Comparison of ENCODE assay signal across 10 mouse cellular contexts in genomic region chr7:98537210-98537966, GRCm38 (mm10). TPM values are rescaled to one million over a fixed set of nuclear protein-coding genes. Genes with fewer than 3 reads are reported as not detected.
DNase-seq lines count a peak whose midpoint lies in the region; ATAC-seq lines count a peak whose summit lies in the region.
"Had no signal": no experiment of that assay in that cellular context is flagged by ENCODE, and none has a peak within 500 bp of the region (broad histone marks: within the 10 kb centered on the region; RNA-seq: fewer than 3 reads in every experiment).

No protein-coding gene starts in this region.

- DNase-seq in forebrain, embryonic 11.5 days (ENCODE audit: low spot score) = peak; percentile 57
- peak; percentile 47 for DNase-seq in lung, postnatal 10 days
- no peak for DNase-seq in lung, adult 18-20 months
- DNase-seq in midbrain, embryonic 10.5 days (ENCODE audit: low spot score) = peak; percentile 70
- no peak for DNase-seq in right cerebral cortex, adult 2 months (ENCODE audit: low spot score in 2 of 2)

- WGBS in forebrain, embryonic 11.5 days = 17% methylated on average over 10 of the region's 10 CpGs
- WGBS in forebrain, embryonic 13.5 days = 23% methylated on average over 10 of the region's 10 CpGs
- WGBS in midbrain, embryonic 10.5 days = 21% methylated on average over 10 of the region's 10 CpGs

- no peak overlapping the region for H3K4me3 ChIP-seq in forebrain, embryonic 11.5 days (ENCODE audit: low read depth, low read length)
- H3K4me3 ChIP-seq in forebrain, embryonic 13.5 days = no peak overlapping the region
- H3K4me3 ChIP-seq in midbrain, embryonic 10.5 days = peak overlapping the region; percentile 17; the same call in 1 of the 2 replicates

- no peak; the same call in 1 of the 2 replicates for ATAC-seq in forebrain, embryonic 11.5 days (replicated peaks; ENCODE audit: low FRiP score)
- ATAC-seq in forebrain, embryonic 13.5 days = no peak
- ATAC-seq in megakaryocyte progenitor cell, adult 5-6 weeks (replicated peaks; ENCODE audit: poor library complexity) = no peak
- ATAC-seq in monocyte, adult 5-6 weeks (replicated peaks; ENCODE audit: insufficient number of reproducible peaks, low FRiP score, low TSS enrichment, poor library complexity, severe bottlenecking) = no peak

- H3K27me3 ChIP-seq in forebrain, embryonic 11.5 days (ENCODE audit: control insufficient read depth, insufficient read depth, low read length) = no peaks in the 10 kb centered on the region
- H3K27me3 ChIP-seq in forebrain, embryonic 13.5 days = no peaks in the 10 kb centered on the region
- H3K27me3 ChIP-seq in midbrain, embryonic 10.5 days (ENCODE audit: low read depth, poor library complexity, severe bottlenecking) = no peaks in the 10 kb centered on the region

- H3K4me1 ChIP-seq in forebrain, embryonic 11.5 days (replicated peaks; ENCODE audit: control insufficient read depth, insufficient read depth, low read length) = peaks cover 6% of the 10 kb centered on the region; the same call in 1 of the 2 replicates
- peaks cover 12% of the 10 kb centered on the region for H3K4me1 ChIP-seq in forebrain, embryonic 13.5 days
- H3K4me1 ChIP-seq in midbrain, embryonic 10.5 days = peaks cover 25% of the 10 kb centered on the region

- no peak overlapping the region; the same call in 1 of the 2 replicates for H3K9ac ChIP-seq in forebrain, embryonic 11.5 days (ENCODE audit: low read length)
- H3K9ac ChIP-seq in forebrain, embryonic 13.5 days = no peak overlapping the region

- H3K36me3 ChIP-seq in forebrain, embryonic 11.5 days (ENCODE audit: control insufficient read depth, insufficient read depth, low read length) = no peaks in the 10 kb centered on the region
- no peaks in the 10 kb centered on the region for H3K36me3 ChIP-seq in forebrain, embryonic 13.5 days (ENCODE audit: poor library complexity, severe bottlenecking)
- no peaks in the 10 kb centered on the region for H3K36me3 ChIP-seq in midbrain, embryonic 10.5 days

- no peaks in the 10 kb centered on the region for H3K9me3 ChIP-seq in forebrain, embryonic 11.5 days (ENCODE audit: control insufficient read depth, low read length)
- no peaks in the 10 kb centered on the region for H3K9me3 ChIP-seq in forebrain, embryonic 13.5 days (replicated peaks)
- H3K9me3 ChIP-seq in midbrain, embryonic 10.5 days (replicated peaks) = no peaks in the 10 kb centered on the region

- H3K27ac ChIP-seq in forebrain, embryonic 11.5 days (ENCODE audit: low read depth, low read length) = no peak overlapping the region
- H3K27ac ChIP-seq in forebrain, embryonic 13.5 days = no peak overlapping the region
- peak overlapping the region; percentile 79 for H3K27ac ChIP-seq in midbrain, embryonic 10.5 days (replicated peaks)

- H3K4me2 ChIP-seq in forebrain, embryonic 11.5 days (ENCODE audit: low read depth, low read length, severe bottlenecking) = no peak overlapping the region
- H3K4me2 ChIP-seq in forebrain, embryonic 13.5 days = no peak overlapping the region

RNA-seq across cellular contexts. Expression of gene Lrrc32, which starts 48.3 kb away (rescaled TPM):
- 4.4 and 5.2 TPM in 2 replicates for polyA plus RNA-seq in forebrain, embryonic 11.5 days (2014; fragmentation: Nextera tagmentation; extraction: Ambion mirVana)
- polyA plus RNA-seq in forebrain, embryonic 13.5 days (2015; fragmentation: Nextera tagmentation; extraction: Ambion mirVana) = 1.8 and 2.1 TPM in 2 replicates
- 5.2 and 5.7 TPM in 2 replicates for polyA plus RNA-seq in midbrain, embryonic 10.5 days (2016; fragmentation: Nextera tagmentation; extraction: Ambion mirVana)
- total RNA-seq in megakaryocyte progenitor cell, adult 5-6 weeks (2015) = 0.05 TPM in 1 of 2 replicates, not detected in the other
- total RNA-seq in megakaryocyte progenitor cell, adult 5-6 weeks (2017) = 0.04 TPM in 1 of 2 replicates, not detected in the other
- total RNA-seq in monocyte, adult 5-6 weeks (2017) = 0.10 TPM in 1 of 3 replicates, not detected in the others
- total RNA-seq: common myeloid progenitor, adult 5-6 weeks; megakaryocyte, adult 5-6 weeks had no signal

Comparison
In these comparisons a context has a peak if more than half of its experiments do, and no peak if none do; other contexts are left out.
1. DNase-seq: peak in forebrain, embryonic 11.5 days (single experiment), lung, postnatal 10 days (single experiment) and midbrain, embryonic 10.5 days (single experiment); none in lung, adult 18-20 months (0 of 2) and right cerebral cortex, adult 2 months (0 of 2).